Mouse (Mus musculus) olfactory bulb, adult 2 months (tissue): ENCODE measurements around the gene Flvcr2. TPM values are rescaled to one million over a fixed set of nuclear protein-coding genes. Genes with fewer than 3 reads are reported as not detected.

Experiments
- H3K27ac ChIP-seq: fragments of 200-500 bp; 2 replicates; pipeline ENCODE4 v1.5.1; 2012; ENCODE audit warnings: low read depth, low read length; ENCODE audit not compliant: insufficient read depth
- H3K4me1 ChIP-seq: fragments of 200-500 bp; 2 replicates; pipeline ENCODE4 v1.6.1; 2012; ENCODE audit warnings: low read length; ENCODE audit not compliant: control insufficient read depth, insufficient read depth
- H3K4me3 ChIP-seq: fragments of 200-500 bp; 2 replicates; pipeline ENCODE4 v1.5.1; 2012; ENCODE audit warnings: mild to moderate bottlenecking, low read depth, low read length, moderate library complexity; ENCODE audit not compliant: insufficient read depth
- CTCF ChIP-seq: fragments of 200-500 bp; IDR thresholded peaks from 2 replicates; pipeline ENCODE4 v1.5.1; 2012; ENCODE audit warnings: low read depth, mild to moderate bottlenecking, low read length, moderate library complexity; ENCODE audit not compliant: insufficient read depth
- POLR2A ChIP-seq: fragments of 200-500 bp; IDR thresholded peaks from 2 replicates; pipeline ENCODE4 v1.6.1; 2012; ENCODE audit warnings: mild to moderate bottlenecking, low read depth, low read length, moderate library complexity; ENCODE audit not compliant: insufficient read depth
- WGBS: fragments of 180-500 bp; shearing (Covaris S2); methylation state at CpG from one replicate; pipeline ENCODE4 v1.1.7; 2018; 5-methylcytosine and 5-hydroxymethylcytosine counted together
- polyA plus RNA-seq: library from polyadenylated mRNA; stranded (reverse); fragments of >200 nt; gene quantifications from 2 replicates; pipeline ENCODE4 v1.2.4, GENCODE M21; 2012; ENCODE audit warnings: low replicate concordance; ENCODE audit not compliant: missing spikeins, insufficient read depth, insufficient read length

The Flvcr2 gene
- polyA plus RNA-seq, 1 experiment: not detected

DNA sequence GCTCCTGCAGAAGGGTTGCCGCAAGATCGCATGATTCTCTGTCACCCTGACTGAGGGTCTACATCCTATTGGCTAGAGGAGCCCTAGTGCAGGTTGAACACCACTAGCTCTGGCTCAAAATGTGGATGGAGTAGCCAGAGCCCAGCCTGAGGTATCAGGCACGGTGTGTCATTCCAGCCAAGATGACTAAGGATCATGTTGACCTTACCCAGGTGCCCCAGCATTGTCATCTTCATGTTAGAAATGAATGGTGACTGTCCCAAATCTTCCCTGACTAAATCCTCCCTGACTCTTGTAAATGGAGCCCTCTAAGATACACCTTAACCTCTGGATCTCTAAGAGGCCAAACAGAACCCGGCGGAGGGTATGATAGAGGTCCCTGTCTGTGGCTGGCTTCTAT is 33.4 kb downstream of the Flvcr2 start:
- Histone ChIP-seq H3K4me1 (no peaks in the 10 kb centered on the region), H3K27ac (no peak overlapping the region), H3K4me3 (no peak overlapping the region)
- TF ChIP-seq POLR2A: no peak
- WGBS: 95% methylated on average over 5 of the region's 5 CpGs

DNA sequence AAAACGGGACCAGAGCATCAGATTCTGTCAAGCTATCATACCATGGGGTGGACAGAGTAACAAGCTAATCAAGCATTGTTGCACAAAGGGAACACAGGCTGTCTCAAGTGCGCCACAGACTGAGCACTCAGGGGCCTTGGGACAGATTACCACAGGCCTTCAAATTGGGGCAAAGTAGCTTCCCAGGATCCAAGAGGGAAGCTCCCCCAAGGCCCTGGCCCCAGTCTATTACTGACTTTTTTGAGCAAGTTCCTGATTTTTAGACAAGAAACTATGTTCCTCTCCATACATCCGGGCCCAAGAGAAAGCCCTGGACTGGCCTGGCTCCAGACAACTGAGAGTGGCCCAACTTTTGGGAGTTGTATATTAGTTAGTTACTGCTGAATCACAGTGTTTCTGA is 35.3 kb downstream of the Flvcr2 start:
- 87% methylated on average over 3 of the region's 3 CpGs for WGBS
- H3K27ac ChIP-seq: no peak overlapping the region
- no peak overlapping the region for H3K4me3 ChIP-seq
- TF ChIP-seq POLR2A (no peak), CTCF (no peak)
- H3K4me1 ChIP-seq: no peaks in the 10 kb centered on the region

DNA sequence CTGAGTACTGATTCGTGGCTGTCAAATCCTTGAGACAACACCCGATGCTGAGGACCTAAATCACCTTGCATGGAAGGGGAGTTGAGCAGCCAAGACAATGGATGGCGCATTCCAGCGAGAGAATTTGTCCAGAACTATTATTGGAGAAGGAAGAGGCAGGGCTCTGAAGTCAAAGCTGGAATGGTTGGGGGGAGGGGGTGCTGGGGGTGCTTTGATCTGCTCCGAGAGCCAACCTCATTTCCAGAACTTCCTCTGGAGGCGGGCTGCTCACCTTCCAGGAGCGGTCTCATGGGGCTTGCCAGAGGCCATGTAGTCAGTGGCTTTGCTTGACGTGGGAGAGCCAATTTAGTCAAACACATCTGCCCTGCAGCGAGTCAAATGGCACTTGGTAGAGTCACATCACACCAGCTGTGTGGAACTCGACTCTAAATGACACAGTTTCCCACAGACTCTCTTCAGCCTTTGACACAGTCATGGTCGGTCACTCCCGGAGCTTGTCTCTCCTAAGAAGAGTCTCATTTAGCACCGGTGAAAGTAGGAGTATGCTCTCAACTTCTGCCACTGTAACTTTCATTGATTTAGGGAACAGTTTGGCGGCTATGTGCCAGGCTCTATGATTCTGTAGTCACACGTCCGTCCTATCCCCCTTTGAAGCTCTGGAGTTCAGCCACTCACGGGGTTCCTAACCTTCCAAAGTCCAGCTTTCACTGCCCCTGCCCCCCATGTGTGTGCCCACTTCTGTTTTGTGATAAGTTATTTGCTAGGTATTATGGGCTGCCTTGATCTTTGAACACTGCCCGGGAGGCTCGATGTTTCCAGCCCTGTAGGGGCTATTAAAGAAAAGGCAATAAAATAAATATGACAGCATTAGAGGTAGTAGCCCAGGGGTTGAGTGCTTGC is 38.8 kb downstream of the Flvcr2 start:
- H3K27ac ChIP-seq: no peak overlapping the region
- TF ChIP-seq POLR2A: no peak
- TF ChIP-seq CTCF: no peak
- no peaks in the 10 kb centered on the region for H3K4me1 ChIP-seq
- 76% methylated on average over 19 of the region's 19 CpGs for WGBS
- H3K4me3 ChIP-seq: no peak overlapping the region

DNA sequence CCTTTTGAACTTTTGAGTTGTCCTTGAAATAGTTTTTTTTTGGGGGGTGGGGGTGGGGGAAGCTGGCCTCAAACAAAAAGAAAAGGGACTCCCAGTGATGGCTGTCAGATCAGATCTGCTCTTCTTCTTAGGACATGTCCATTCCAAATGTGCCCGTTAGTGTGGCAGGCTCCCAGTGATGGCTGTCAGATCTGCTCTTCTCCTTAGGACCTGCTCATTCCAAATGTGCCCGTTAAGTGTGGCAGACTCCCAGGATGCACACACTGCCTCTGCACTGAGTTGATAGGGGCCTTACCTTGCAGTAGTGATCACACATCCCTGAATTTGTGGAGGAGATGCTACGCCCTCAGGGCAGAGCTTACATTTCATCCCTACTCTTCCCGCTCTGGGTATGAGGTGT is 45.8 kb downstream of the Flvcr2 start:
- Histone ChIP-seq H3K4me3 (no peak overlapping the region), H3K4me1 (peaks cover 4% of the 10 kb centered on the region; the same call in 1 of the 2 replicates), H3K27ac (no peak overlapping the region)
- TF ChIP-seq CTCF: no peak
- 88% methylated on average over 4 of the region's 4 CpGs for WGBS

DNA sequence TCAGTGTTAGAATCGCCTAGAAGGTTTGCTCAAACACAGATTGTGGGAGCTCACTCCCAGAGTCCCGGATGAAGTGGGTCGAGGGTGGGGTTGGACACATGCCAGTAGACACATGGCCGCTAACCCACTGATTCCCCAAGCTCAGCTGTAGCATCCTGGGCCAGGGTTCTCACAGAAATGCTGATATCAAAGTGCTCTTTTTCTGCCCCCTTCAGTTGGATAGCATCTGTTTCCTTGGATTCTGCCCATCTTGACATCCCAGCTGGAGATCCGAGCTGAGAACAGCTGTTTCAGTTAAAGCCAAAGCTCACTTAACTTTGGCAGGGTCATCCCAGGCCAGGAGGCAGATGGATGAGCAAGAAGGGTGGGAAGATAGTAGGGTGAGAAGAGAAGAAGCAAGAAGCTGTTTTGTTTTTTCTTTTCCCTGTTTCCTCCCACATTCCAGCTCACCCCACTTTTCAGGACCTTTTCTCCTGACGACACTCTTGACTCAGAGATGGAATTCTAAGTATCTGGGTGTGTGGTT is 46.5 kb downstream of the Flvcr2 start:
- H3K27ac ChIP-seq: no peak overlapping the region
- no peak overlapping the region for H3K4me3 ChIP-seq
- WGBS: 31% methylated on average over 6 of the region's 6 CpGs
- H3K4me1 ChIP-seq: peaks cover 4% of the 10 kb centered on the region; the same call in 1 of the 2 replicates
- TF ChIP-seq CTCF (no peak), POLR2A (no peak)

DNA sequence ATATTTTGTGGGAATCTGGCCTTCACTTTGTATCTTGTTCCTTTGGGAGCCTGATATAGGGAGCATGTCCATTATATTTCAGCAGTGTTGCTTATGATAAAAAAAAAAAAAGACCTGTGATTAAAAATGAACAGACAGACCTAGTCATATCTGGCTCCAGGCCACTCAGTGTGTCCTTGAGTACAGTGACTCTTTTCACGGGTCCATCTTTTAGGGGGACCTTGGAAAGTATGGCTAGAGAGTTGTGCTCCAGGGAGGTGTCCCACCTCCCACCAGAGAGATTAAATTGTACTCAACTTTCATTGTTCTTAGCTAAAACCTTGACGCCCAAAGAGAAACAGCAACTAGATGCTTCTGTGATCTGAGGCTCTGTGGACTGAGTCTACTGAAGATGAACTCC is 47.8 kb downstream of the Flvcr2 start:
- Histone ChIP-seq H3K27ac (no peak overlapping the region), H3K4me3 (no peak overlapping the region), H3K4me1 (peaks cover 4% of the 10 kb centered on the region; the same call in 1 of the 2 replicates)
- TF ChIP-seq CTCF: no peak
- TF ChIP-seq POLR2A: no peak
- WGBS: 84% methylated on average over 2 of the region's 2 CpGs

DNA sequence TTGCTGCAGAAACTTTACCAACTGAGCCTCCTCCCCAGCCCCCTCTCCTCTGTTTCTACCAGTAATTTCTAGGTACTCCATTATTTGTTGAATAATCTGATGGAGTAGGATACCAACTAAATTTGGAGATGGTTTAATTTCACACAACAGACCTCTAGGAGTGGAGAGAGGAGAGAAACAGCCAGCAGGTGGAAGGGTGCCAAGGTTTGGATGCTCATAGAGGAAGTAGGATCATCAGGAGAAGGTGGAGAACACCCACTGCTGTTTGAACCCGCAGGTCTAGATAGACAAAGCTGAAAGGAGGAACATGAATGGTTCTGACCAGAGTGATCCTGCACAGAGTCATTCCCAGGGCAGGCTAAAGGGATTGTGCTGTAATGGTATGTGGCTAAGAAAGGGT is 49.2 kb downstream of the Flvcr2 start:
- Histone ChIP-seq H3K27ac (no peak overlapping the region), H3K4me3 (no peak overlapping the region), H3K4me1 (peaks cover 6% of the 10 kb centered on the region; the same call in 1 of the 2 replicates)
- WGBS: 86% methylated on average over 1 of the region's 1 CpGs
- TF ChIP-seq POLR2A: no peak
- no peak for TF ChIP-seq CTCF

DNA sequence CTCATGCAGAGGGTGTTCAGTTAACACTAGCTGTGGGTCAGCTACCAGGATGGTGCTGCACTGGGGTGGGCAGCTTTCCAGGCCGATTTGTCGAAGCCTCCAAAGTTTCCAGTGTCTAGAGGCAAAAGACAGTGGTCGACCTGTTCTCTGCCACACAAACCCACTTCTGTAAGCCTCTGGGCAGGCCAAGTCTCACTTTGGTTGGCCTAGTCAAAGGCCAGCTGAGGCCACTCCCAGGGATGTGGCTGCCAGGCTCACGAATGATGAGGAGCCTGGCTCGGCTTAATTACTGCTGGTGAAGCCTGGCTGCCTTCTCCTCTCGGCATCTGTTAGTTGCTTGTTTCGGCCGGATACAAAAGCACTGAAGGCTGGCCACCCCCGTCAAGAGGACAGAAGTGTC is 53.7 kb downstream of the Flvcr2 start:
- TF ChIP-seq POLR2A: no peak
- no peak for TF ChIP-seq CTCF
- Histone ChIP-seq H3K4me3 (no peak overlapping the region), H3K4me1 (0 out of 2 replicates have a peak, but pooled peaks cover 2% of the 10 kb centered on the region), H3K27ac (no peak overlapping the region)
- 49% methylated on average over 9 of the region's 9 CpGs for WGBS

DNA sequence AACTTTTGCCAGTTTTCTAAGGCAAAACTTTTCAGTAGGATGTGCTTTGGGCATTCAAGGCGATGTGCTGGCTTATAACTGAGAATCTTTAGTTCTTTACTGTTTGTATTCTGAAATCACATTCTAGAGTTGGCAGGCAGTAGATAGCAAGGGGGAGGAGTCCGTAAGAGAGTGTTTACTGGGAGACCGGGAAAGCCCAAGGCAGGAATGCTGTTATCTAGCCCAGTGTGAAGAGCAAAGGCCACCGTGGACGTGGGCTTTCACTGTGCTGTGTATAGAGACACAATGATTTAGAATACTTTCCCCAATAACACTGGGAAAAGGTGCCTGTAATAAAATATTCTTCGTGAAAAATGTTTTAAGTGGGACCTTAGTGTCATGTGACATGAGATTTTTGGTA is 63.4 kb downstream of the Flvcr2 start:
- no peak overlapping the region for H3K27ac ChIP-seq
- 41% methylated on average over 6 of the region's 6 CpGs for WGBS
- no peak overlapping the region for H3K4me3 ChIP-seq
- H3K4me1 ChIP-seq: no peaks in the 10 kb centered on the region
- TF ChIP-seq POLR2A: no peak
- no peak for TF ChIP-seq CTCF
